Mouse (Mus musculus) midbrain, embryonic 13.5 days (tissue): ENCODE measurements around the gene Lrrc42. TPM values are rescaled to one million over a fixed set of nuclear protein-coding genes. Genes with fewer than 3 reads are reported as not detected.

ENCODE experiments used
- ATAC-seq: fragments of 200-750 bp; cut with Nextera tagmentation; 2 replicates; pipeline ENCODE4 v1.8.0; 2017; ENCODE audit warnings: mild to moderate bottlenecking, moderate TSS enrichment, moderate library complexity
- H3K27ac ChIP-seq: fragments of 300-500 bp; sonication (generic); 2 replicates; pipeline ENCODE4 v1.5.1; 2015; ENCODE audit warnings: inconsistent platforms, mild to moderate bottlenecking, moderate library complexity
- H3K27me3 ChIP-seq: fragments of 300-500 bp; sonication (generic); 2 replicates; pipeline ENCODE4 v1.6.1; 2015; ENCODE audit warnings: mild to moderate bottlenecking, inconsistent platforms
- H3K36me3 ChIP-seq: fragments of 300-500 bp; sonication (generic); 2 replicates; pipeline ENCODE4 v1.6.1; 2015; ENCODE audit warnings: mild to moderate bottlenecking, inconsistent platforms
- H3K4me1 ChIP-seq: fragments of 300-500 bp; sonication (generic); replicated peaks from 2 replicates; pipeline ENCODE4 v1.6.1; 2015; ENCODE audit warnings: inconsistent platforms
- H3K4me2 ChIP-seq: fragments of 300-500 bp; sonication (generic); replicated peaks from 2 replicates; pipeline ENCODE4 v1.6.1; 2015; ENCODE audit warnings: moderate library complexity, mild to moderate bottlenecking, inconsistent platforms
- H3K4me3 ChIP-seq: fragments of 300-500 bp; sonication (generic); replicated peaks from 2 replicates; pipeline ENCODE4 v1.5.1; 2015; ENCODE audit warnings: mild to moderate bottlenecking, inconsistent platforms
- H3K9ac ChIP-seq: fragments of 300-500 bp; sonication (generic); replicated peaks from 2 replicates; pipeline ENCODE4 v1.6.1; 2015; ENCODE audit warnings: mild to moderate bottlenecking, inconsistent platforms
- H3K9me3 ChIP-seq: fragments of 300-500 bp; sonication (generic); 2 replicates; pipeline ENCODE4 v1.6.1; 2016; ENCODE audit warnings: mild to moderate bottlenecking, inconsistent platforms
- WGBS: fragments of 180-500 bp; shearing (Covaris S2); methylation state at CpG from one replicate; pipeline ENCODE4 v1.1.7; 2015; 5-methylcytosine and 5-hydroxymethylcytosine counted together
- polyA plus RNA-seq: library from polyadenylated mRNA; unstranded; fragments of >200 nt; fragmentation: Nextera tagmentation; extraction: Ambion mirVana; gene quantifications from 2 replicates; pipeline ENCODE4 v1.2.1, GENCODE M21; 2015

The Lrrc42 gene
- polyA plus RNA-seq, 1 experiment from 2014 or later: 56.5 TPM

DNA sequence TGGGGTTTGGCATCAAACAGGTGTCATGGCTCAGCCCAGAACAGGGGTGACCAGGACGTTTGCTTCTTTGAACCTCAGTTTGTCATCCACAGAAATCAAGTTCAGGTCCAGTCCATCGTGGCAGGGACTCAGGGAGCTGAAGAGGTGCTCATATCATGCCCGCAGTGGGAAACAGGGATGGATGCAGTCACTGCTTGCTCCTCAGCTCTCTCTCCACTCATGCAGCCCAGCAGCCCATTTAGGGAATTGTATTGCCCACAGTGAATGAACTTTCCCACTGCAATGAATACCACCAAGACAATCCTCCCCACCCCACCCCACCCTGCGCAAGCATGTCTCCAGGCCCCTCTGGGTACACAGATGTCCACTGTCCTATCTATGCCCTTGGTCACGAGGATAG is 41.4 kb downstream of the Lrrc42 start:
- Histone ChIP-seq H3K9ac (no peak overlapping the region), H3K9me3 (no peaks in the 10 kb centered on the region), H3K4me1 (no peaks in the 10 kb centered on the region), H3K36me3 (peaks cover 15% of the 10 kb centered on the region; the same call in 1 of the 2 replicates), H3K4me3 (no peak overlapping the region), H3K27me3 (no peaks in the 10 kb centered on the region), H3K4me2 (no peak overlapping the region), H3K27ac (no peak overlapping the region)
- ATAC-seq: no peak
- WGBS: 87% methylated on average over 5 of the region's 5 CpGs

DNA sequence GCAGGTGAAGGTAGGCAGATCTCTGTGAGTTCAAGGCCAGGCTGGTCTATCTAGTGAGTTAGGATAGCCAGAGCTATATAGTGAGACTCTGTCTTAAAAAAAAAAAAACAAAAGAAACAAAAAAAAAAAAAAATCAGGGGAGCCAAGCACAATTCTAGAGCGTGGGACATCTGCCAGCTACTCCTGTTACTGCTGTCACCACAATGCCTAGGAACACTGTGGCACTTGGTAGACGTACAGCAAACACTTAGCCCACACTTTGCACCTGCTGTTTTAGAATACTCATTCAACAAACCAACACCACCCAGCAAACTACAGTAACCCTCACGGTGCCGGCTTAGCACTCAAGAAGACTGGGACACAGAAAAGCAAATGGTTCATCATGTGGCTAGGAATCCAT is 41.9 kb downstream of the Lrrc42 start:
- Histone ChIP-seq H3K9ac (no peak overlapping the region), H3K9me3 (no peaks in the 10 kb centered on the region), H3K27ac (no peak overlapping the region), H3K4me1 (no peaks in the 10 kb centered on the region), H3K4me3 (no peak overlapping the region), H3K27me3 (no peaks in the 10 kb centered on the region), H3K36me3 (peaks cover 18% of the 10 kb centered on the region; the same call in 1 of the 2 replicates), H3K4me2 (no peak overlapping the region)
- 78% methylated on average over 4 of the region's 4 CpGs for WGBS
- ATAC-seq: no peak

DNA sequence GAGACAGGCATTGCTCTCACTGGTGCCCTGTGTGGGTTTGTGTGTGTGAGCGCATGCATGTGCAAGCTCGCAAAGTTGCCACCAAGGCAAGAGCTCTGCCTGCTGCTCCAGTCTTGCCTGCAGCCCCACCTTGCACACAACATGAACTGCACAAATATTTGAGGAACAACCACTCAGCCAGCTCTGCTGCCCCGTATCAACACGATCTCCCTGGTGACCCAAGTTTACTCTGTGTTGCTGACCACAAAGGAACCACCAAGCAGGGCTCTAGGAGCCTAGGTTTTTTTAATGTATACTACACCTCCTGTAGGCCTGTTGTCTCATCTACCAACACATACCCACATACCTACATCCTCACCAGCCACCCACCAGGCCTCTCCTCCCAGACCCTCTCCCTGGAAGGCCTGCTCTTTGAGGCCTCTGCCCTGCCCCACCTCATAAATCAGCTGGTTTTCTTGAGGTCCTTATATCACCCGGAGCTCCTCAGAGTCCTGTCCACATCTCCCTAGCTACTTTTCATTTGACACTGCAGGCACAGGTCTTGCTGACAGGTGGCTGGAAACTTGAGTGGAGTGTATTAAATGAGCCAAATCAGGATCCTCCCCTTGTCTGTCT is 42.7 kb downstream of the Lrrc42 start:
- 85% methylated on average over 5 of the region's 5 CpGs for WGBS

DNA sequence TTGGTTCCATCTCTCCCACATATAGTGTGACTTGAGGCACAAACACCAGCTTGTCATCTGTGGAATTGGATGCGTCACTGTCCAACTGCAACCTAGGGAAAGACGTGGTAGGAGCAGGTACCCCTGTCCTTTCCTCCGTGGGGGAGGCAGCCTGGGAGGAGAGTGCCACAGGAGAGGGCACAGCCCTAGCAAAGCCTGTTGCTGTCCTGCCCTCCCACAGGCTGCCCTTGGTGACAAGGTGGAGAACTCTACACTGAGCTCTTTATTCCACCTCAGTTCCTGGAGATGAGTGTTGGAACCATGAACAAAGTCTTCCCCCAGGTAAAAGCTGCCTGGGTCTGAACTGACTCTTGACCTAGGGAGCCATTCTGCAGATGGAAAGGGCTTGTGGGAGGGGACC is 44.5 kb downstream of the Lrrc42 start, which contains the start of gene Ldlrad1:
Ldlrad1 (plus strand) TSS at position 301 of the 400 bp plus-strand sequence.
- Histone ChIP-seq H3K9me3 (no peaks in the 10 kb centered on the region), H3K36me3 (peaks cover 43% of the 10 kb centered on the region)
- 92% methylated on average over 3 of the region's 3 CpGs for WGBS

More for the DNA sequence above, 42.7 kb downstream of the Lrrc42 start:
- Histone ChIP-seq H3K27me3 (no peaks in the 10 kb centered on the region), H3K4me2 (no peak overlapping the region), H3K9ac (no peak overlapping the region), H3K4me3 (no peak overlapping the region), H3K36me3 (peaks cover 26% of the 10 kb centered on the region), H3K27ac (no peak overlapping the region), H3K4me1 (no peaks in the 10 kb centered on the region), H3K9me3 (no peaks in the 10 kb centered on the region)
- no peak for ATAC-seq

DNA sequence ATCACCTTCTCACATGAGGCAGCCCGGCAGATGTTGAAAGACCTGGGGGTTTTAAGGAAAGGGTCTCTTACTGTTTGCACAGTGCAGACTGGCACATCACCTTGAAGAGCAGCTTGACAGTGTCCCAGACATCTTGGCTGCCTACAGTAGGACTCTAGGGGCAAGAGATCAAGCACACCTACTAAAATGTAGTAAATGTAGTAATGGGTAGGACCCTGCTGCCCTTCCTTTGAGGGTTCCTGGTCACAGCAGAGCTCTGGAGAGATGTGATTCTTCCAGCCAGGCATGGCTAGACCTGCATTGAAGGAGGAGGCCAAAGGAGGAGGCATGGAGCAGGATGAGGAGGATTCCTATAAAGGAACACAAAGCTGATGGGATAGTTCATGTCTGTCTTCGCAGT is 46.3 kb downstream of the Lrrc42 start:
- 95% methylated on average over 2 of the region's 2 CpGs for WGBS
- H3K27me3 ChIP-seq: no peaks in the 10 kb centered on the region
- H3K4me3 ChIP-seq: no peak overlapping the region
- ATAC-seq: no peak
- H3K36me3 ChIP-seq: peaks cover 61% of the 10 kb centered on the region
- H3K4me1 ChIP-seq: no peaks in the 10 kb centered on the region
- no peak overlapping the region for H3K4me2 ChIP-seq
- no peak overlapping the region for H3K9ac ChIP-seq
- H3K27ac ChIP-seq: no peak overlapping the region
- H3K9me3 ChIP-seq: no peaks in the 10 kb centered on the region

More for the DNA sequence above, 44.5 kb downstream of the Lrrc42 start, which contains the start of gene Ldlrad1:
- no peaks in the 10 kb centered on the region for H3K4me1 ChIP-seq
- H3K9ac ChIP-seq: no peak within 1 kb of the TSS
- no peak within 1 kb of the TSS for H3K4me2 ChIP-seq
- H3K27me3 ChIP-seq: no peaks in the 10 kb centered on the region
- no peak within 1 kb of the TSS for H3K27ac ChIP-seq
- ATAC-seq: no peak
- no peak within 1 kb of the TSS for H3K4me3 ChIP-seq

DNA sequence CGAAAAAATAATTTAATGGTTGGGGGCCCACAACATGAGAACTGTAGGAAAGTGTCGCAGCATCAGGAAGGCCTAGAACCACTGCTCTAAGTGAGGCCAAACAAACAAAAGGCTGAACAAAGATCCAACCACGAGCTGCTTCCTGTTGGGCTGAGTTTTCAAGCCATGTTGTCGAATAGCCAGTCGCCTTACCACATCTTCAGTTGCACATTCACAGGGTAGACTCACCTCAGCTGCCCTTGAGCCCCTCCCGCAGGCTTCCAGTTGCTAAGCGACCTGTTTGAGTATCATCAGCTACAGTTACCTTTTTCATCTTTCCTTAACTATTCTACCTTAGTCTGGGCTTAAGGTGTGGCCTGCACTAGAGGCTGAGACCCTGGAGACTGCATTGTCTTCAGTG is 50.3 kb downstream of the Lrrc42 start:
- H3K4me3 ChIP-seq: no peak overlapping the region
- WGBS: 88% methylated on average over 7 of the region's 7 CpGs
- H3K4me1 ChIP-seq: no peaks in the 10 kb centered on the region
- no peaks in the 10 kb centered on the region for H3K9me3 ChIP-seq
- no peak for ATAC-seq
- H3K27me3 ChIP-seq: no peaks in the 10 kb centered on the region
- no peak overlapping the region for H3K27ac ChIP-seq
- peaks cover 93% of the 10 kb centered on the region for H3K36me3 ChIP-seq
- H3K4me2 ChIP-seq: no peak overlapping the region
- no peak overlapping the region for H3K9ac ChIP-seq

DNA sequence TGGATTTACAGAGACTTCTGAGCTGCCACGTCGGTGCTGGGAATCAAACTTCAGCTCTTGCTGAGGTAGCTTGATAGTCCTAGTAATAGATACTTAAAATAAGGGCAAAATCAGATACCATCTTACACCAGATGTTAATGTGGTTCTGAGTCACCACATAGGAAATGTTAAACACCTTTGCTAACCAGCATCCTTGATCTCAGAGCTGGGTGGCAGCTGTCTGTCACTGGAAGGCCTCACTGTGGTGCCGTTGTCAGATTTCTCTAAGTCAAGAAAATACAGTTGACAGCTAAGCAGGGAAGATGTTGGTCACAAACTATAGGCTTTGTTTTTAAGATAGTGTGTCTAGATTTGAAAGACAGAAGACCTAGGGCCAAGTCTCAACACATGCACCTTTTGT is 51.6 kb downstream of the Lrrc42 start:
- no peak overlapping the region for H3K9ac ChIP-seq
- H3K4me1 ChIP-seq: no peaks in the 10 kb centered on the region
- ATAC-seq: no peak
- H3K27ac ChIP-seq: no peak overlapping the region
- H3K27me3 ChIP-seq: no peaks in the 10 kb centered on the region
- no peak overlapping the region for H3K4me2 ChIP-seq
- H3K36me3 ChIP-seq: peaks cover 96% of the 10 kb centered on the region
- no peak overlapping the region for H3K4me3 ChIP-seq
- WGBS: 97% methylated on average over 3 of the region's 3 CpGs
- H3K9me3 ChIP-seq: no peaks in the 10 kb centered on the region

DNA sequence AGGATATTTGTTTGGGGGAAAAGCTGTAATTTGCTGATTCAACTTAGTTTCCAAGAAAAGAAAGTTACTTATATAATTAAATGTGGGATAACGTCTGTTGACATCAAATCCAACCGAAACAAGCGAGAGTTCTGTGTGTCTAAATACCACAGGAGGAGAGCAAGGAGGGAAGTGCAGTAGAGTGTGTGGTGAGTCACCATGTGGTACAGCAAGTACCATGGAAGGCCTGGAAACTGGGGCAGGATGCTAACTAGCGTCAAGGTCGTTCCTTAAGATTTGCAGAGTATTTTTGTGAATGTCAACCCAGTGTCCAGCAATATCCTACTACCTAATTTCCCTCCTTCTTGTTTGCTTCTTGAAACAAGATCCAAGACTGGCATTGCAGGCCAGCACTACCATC is 55.3 kb downstream of the Lrrc42 start:
- Histone ChIP-seq H3K36me3 (peaks cover 90% of the 10 kb centered on the region), H3K9me3 (no peaks in the 10 kb centered on the region), H3K27me3 (no peaks in the 10 kb centered on the region), H3K4me1 (no peaks in the 10 kb centered on the region), H3K4me3 (no peak overlapping the region), H3K27ac (no peak overlapping the region), H3K9ac (no peak overlapping the region), H3K4me2 (no peak overlapping the region)
- WGBS: 96% methylated on average over 5 of the region's 5 CpGs
- ATAC-seq: no peak

DNA sequence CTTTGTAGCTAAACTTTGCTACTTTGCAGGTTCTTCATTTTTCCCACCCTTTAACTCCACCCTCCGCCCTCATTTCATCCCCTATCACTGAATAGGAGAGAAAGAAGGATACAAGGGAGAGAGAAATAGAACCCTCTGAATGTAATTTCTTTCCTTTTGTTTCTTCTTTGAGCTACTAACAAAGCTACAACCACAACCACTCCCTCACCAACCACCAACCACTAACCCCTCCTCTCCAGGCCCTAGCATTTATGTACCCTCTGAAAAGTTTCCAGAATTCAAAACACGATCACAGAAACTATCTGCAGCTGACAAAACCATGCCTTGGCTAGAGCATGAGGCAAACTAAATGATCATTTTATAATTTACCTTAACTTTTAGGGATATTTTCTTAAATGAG is 56.9 kb downstream of the Lrrc42 start:
- no peak overlapping the region for H3K4me2 ChIP-seq
- 95% methylated on average over 2 of the region's 2 CpGs for WGBS
- peaks cover 86% of the 10 kb centered on the region for H3K36me3 ChIP-seq
- no peak for ATAC-seq
- no peaks in the 10 kb centered on the region for H3K27me3 ChIP-seq
- H3K27ac ChIP-seq: no peak overlapping the region
- no peaks in the 10 kb centered on the region for H3K9me3 ChIP-seq
- no peak overlapping the region for H3K4me3 ChIP-seq
- no peaks in the 10 kb centered on the region for H3K4me1 ChIP-seq
- no peak overlapping the region for H3K9ac ChIP-seq

DNA sequence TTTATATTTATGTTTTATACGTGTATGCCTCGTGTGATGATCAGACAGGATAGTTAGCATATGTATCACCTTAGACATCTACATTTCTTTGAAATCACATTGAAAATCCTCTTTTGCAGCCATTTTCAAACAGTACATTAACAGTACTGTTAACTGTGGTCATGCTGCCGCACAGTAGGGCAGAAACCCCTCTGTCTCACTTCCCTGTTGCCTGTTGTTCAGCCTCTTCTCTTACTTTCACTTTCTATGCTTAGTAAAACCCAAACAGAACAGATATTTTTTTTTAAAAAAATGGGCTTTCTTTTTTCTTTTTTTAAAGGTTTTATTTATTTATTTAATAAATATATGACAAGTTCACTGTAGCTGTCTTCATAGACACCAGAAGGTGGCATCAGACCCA is 59.5 kb downstream of the Lrrc42 start:
- Histone ChIP-seq H3K27ac (no peak overlapping the region), H3K27me3 (no peaks in the 10 kb centered on the region), H3K4me1 (no peaks in the 10 kb centered on the region), H3K36me3 (peaks cover 82% of the 10 kb centered on the region), H3K9me3 (no peaks in the 10 kb centered on the region), H3K4me3 (no peak overlapping the region), H3K9ac (no peak overlapping the region), H3K4me2 (no peak overlapping the region)
- ATAC-seq: no peak
- 99% methylated on average over 3 of the region's 3 CpGs for WGBS

DNA sequence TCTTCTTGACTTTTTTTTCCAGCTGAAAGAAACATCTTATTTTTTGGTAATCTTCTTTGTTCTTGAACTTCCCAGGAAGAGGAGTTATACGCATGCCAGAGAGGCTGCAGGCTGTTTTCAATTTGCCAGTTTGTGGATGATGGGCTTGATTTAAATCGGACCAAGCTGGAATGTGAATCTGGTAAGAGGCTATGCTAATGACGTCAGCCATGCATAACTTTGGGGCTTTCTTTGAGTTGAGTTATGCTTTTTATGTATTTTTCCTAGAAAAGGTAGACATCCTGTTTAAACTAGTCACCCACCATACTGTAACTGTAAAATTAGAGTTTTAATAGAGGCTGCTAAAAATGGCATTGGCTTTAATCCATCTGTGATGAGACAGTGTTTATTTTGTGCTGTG is 67.6 kb downstream of the Lrrc42 start:
- H3K4me1 ChIP-seq: peaks cover 22% of the 10 kb centered on the region
- no peak overlapping the region for H3K4me2 ChIP-seq
- no peaks in the 10 kb centered on the region for H3K9me3 ChIP-seq
- WGBS: 72% methylated on average over 3 of the region's 3 CpGs
- H3K27me3 ChIP-seq: no peaks in the 10 kb centered on the region
- H3K9ac ChIP-seq: no peak overlapping the region
- H3K4me3 ChIP-seq: no peak overlapping the region
- peaks cover 43% of the 10 kb centered on the region for H3K36me3 ChIP-seq
- no peak overlapping the region for H3K27ac ChIP-seq
- ATAC-seq: no peak
